Mouse (Mus musculus): Measurements from ENCODE around the gene Sos1.
A peak's percentile ranks its signal among the peaks of the same experiment; 100 is the strongest.

The Sos1 gene

DNA sequence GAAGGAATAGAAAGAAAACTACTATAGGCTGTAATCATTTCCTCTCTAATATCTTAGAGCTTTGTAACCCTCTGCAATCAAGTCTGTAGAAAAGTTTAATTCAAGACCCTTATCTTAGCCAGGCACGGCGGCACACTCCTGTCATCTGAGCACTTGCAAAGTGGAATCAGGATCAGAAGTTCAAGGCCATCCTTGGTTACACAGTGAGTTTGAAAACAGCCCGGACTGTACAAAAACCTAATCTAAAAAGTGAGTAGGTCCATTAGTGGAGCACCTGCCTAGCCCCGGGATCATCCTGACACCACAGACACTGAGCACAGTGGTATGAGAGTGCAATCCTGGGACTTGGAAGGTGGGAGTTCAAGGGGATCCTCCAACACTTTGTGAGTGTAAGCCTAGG lies 12.6 kb upstream of the Sos1 start:
- no peak for DNase-seq

DNA sequence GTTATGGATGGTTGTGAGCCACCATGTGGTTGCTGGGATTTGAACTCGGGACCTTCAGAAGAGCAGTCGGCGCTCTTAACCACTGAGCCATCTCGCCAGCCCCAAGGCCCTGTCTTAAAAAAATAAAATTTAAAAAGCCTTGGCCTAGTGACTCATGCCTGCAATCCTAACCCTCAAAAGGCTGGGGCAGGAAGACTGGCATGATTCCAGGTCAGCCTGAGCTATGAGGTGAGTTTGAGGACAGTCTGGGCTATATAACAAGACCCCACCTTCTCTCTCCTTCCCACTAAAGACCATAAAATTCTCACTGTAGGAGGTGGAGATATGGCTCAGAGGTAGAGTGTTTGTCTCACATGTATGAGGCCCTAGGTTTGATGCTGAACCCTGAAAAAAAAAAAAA lies 12.0 kb upstream of the Sos1 start:
- DNase-seq: no peak

DNA sequence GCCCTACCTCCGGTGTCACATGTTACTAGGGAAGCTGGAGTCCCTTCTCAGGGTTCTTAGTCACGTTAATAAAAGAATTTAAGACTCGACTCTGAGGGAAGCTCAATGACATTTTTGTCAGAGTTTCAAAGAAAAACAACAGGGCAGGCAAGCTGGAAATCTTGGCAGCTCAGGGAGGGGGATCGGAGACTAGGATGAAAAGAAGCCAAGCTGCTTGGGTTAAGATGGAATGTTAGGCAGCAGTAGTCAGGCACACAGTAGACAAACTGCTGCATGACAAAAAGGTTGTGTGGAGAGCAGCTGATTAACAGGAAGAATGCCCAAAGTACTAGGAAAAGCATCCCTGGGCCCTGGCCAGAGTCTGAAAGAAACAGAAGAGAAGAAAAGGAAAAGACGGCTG lies 9.9 kb upstream of the Sos1 start:
- DNase-seq: no peak

DNA sequence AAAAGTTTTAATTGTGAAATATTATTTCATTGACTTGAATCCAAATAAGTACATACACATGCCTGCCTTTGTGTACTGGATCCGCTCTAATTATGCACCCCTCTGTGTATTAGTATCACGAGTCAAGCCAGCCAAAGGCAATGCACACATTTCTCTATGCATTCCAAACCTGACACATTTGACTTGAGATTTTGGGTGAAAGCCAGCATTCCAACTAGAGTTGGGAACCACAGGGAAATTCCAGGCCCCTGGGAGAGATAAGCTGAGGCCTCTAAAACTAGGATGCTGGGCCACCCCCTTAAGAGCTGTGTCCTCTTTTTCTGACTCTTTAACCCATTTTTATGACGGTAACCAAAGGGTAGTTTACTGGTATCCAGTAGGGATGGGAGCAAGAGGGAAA lies 8.7 kb upstream of the Sos1 start:
- no peak for DNase-seq

DNA sequence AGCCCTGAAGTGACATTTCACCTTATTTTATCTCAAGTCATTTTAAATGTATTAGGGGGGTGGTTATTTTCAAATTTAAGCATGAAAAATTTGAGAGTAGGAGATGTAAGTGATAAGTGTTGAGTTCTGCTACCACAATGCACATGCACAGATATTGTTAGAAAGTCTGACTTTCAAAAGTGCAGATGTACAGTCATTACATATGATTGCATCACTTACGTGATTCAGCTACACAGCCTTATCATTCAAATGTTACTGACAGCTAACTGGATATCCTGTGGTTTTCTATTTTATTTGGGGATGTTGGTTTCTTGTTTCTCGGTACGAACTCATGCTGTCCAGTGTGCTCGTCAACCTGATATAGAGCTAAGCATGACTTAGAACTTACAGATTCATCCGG lies 4.9 kb upstream of the Sos1 start:
- no peak for DNase-seq

DNA sequence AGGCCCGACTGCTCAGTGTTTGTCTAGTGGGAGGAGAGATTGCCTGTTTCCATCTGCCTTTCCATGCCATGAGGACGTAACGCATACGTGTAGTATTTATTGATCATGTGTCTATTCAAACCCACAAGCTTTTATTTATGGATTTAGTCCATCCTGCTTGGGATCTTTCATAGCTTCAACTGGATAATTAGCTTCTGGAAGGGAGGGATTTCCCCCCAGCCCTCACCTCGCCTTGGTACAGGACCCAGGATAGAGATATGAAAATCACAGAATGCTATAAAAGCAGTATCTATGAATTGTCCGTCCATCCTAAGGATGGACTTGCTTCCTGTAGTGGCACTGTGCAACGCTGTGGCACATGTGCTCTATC lies 587 bp upstream of the Sos1 start:
- no peak for DNase-seq

DNA sequence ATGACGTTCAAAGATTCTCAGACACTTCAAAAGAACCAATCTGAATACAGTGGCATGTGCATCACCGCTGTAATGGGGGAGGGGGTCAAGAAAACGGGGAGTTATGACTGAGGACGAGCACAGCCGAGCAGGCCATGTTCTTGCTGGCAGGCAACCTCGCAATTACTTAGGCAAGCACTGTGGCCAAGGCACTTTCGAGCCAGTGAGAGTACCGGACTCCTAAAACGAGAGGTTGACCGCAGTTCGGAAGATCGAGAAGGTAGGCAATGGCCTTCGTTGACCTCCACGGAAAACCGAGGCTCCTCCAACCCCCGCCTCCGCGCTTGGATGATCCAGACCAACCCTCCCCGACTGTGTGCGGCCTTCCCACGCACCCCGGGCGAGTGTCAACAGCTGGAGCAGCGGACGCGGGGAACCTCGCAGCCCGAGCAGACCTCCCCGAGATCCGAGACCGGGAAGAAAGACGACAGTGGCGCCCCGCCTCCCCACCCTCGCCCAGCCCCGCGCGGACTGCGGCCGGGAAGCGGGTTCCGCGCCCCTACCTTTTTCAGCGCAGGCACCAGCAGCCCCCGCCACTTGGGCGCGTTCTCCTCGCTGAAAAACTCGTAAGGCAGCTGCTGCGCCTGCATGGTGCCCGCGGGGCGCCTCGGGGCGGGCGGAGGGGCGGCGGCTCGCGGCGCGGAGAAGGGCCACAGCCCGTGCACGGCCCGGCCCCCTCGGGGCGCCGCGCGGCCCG lies 790 bp downstream of the Sos1 start:
- DNase-seq: peak; percentile 72

DNA sequence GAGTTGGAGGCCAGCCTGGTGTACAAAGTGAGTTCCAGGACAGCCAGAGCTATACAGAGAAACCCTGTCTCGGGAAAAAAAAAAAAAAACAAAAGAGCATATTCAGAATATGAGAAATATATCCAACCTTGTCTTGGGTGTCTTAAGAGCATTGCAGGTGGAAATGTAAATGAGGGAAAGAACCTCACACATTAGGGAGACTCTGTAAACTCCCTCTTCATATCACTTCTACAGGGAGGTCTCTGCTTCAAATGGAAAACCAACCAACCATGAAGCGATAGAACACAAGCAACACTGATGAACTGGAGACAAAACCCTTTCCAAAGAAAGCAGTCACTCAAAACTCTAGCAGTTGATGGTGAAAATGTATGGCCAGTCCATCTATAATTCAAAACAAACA lies 2.6 kb downstream of the Sos1 start:
- DNase-seq: no peak

DNA sequence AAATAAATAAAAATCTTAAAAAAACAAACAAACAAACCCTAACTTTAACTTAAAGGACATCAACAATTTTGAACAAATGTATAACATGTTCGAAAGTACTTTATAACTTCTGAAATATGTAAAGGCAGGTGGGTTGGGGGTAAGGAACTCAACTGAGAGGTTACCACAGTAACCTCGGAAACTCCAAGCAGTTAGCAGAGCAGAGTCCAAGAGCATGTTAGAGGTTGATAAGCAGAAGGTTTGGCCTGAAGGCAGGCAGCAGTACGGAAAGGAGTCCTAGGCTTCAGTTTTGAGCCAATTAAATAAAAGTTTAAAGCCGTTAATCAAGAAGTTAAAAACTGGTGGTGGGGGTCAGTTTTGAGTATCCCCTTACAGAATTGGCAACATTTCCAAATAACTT lies 3.8 kb downstream of the Sos1 start:
- no peak for DNase-seq

DNA sequence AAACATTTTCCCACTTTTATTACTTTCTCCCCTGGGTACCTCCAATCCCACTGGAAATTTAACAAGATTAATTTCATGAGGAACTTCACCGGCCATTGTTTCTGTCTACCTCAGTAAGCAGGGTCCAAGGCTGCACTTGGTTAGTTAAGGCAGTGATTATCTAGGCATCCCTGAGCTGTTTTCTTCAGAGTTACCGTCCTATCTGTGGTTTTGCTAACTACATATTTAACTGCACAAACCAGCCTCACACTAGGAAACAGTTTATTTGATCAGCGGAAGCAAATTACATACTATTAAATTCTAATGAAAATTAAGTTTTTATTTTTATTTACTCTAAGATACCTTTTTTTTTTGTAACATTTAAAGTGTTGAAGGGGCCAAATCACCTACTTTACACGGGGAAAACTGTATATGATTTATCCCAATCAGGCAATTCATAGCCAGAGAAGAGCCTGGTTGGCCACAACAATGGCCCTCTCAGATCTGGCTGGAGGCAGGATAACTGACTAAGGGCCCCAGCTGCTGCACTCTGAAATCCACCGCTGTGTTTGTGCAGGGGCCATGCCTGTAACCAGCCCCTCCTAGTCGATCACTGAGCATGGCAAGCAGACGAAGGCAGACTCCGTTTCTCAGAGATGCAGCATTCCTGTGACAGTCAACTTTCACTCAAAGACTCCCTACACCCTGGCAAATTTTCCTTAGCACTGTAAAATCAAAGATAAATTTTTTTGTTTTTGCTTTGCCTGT lies 9.0 kb downstream of the Sos1 start:
- peak; percentile 17 for DNase-seq

DNA sequence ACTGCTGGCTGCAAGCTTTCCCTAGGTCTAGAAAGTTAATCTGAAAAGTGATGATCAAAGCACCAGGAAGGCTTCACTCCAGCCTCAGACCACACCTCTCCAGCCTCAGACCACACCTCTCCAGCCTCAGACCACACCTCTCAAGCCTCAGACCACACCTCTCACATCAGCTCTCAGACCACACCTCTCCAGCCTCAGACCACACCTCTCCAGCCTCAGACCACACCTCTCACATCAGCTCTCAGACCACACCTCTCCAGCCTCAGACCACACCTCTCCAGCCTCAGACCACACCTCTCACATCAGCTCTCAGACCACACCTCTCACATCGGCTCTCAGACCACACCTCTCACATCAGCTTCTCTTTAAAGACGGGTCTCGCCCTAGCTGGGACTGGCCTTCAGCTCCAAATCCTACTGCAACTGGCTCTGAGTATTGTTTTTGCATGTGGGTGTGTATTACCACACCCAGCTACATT lies 11.8 kb downstream of the Sos1 start:
- DNase-seq: peak; percentile 75

DNA sequence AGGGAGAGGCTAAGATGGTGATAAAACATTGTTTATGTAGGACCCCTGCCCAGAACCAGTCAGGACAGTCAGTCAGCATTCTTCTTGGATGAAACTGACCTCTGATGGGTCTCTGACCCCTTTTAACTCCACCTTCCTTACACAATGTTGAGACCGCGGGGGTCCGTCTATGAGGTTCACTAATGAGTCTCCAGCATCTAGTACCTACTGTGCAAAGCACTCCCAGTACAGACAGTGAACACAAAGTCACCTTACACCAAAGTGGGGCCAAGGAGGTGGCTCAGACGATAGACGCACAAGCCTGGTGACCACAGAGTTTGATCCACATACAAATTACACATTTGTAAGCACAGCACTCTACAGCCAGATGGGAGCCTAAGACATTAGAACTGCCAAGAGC lies 20.0 kb downstream of the Sos1 start:
- no peak for DNase-seq

DNA sequence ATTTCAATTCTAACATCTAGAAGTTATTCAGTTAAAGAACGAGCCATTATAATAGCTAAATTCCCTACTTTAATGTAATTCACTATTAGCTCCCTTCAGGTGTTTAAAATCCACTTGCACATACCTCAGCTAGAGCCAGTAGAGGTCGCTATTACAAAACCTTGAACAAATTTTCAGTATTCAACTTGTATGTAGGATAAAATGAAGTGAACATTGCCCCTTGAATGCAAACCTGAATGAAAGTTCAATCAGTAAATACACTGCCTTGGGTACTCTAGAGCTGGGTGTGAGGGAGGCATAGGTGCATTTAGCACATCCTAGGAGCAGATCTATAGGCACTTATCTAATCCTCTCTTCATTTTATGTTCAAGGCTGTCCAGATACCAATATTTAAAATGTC lies 24.6 kb downstream of the Sos1 start:
- no peak for DNase-seq

DNA sequence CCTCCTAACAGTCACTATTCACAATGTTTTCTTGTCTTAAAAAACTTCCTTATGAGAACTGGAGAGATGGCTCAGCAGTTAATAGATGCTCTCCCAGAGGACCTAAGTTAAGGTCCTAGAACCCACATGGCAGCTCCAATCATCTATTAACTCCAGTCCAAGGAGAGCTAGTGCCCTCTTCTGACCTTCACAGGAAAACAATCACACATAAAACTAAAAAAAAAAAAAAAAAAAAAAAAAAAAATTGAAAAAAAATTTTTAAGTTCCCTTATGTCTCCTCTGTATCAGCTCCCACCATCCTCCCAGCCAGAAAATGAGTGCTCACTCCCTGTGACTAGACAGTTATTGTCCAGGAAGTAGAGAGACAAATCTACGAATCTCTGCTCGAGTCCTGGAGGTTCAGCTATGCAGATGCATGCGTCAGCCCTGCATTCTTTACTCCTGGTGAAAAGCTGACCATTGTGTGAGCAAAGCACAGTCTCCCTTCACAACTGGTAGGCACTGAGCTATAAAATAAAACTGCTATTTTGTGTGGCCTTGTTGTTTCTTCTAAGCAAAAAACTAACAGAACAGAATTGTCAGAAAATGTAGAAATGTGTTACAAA lies 29.7 kb downstream of the Sos1 start:
- no peak for DNase-seq

DNA sequence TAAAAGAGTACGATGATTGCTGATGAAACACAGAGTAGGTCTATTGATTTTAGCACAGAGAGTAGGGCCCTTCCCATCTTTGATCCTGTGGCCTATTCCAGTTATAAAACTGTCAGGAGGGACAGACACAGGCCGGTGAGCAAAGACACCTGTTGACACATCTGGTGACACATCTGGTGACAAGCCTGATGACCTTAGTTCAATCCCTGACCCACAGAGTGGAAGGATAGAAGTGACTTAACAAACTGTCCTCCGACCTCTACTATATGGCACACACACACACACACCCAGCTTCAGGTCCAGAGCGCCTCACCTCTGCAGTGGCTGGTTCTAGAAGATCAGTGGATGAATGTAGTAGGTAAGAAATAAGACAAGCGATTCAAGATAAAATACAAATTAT lies 33.8 kb downstream of the Sos1 start:
- no peak for DNase-seq

DNA sequence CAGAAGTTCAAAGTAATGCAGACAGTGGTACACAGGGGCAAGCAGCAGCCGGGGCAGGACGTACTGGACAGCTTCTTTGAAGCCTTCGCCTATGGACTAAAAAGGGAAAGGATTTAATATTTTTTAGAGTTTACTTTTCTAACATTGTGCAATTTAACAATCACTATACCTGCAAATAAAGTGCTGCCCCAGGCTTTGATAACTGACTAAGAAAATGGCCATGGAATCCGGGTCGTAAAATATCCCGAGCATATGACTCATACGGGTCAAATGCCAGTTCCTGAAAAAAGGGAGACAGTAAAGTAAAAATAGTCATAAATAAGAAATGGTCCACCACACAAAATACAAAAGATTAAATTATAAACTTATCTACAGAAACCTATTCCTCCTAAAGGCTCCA lies 34.8 kb downstream of the Sos1 start:
- no peak for DNase-seq

DNA sequence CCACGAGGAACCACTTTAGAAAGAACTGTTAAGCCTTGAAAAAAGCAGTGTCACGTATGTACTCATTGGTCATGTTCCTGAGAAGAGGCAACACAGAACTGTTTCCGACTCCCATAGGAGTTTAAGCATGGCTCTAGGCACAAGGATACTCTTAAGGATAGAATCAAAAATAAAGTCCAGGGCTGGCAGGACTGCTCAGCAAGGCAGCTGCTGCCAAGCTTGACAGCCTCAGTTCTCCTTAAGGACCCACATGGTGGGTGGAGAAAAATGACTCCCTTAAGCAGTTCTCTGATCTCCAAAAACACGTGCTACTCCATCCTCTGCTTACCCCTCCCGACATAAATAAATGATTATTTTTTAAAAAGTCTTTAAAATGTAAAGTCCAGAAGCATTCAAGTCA lies 44.6 kb downstream of the Sos1 start:
- no peak for DNase-seq

DNA sequence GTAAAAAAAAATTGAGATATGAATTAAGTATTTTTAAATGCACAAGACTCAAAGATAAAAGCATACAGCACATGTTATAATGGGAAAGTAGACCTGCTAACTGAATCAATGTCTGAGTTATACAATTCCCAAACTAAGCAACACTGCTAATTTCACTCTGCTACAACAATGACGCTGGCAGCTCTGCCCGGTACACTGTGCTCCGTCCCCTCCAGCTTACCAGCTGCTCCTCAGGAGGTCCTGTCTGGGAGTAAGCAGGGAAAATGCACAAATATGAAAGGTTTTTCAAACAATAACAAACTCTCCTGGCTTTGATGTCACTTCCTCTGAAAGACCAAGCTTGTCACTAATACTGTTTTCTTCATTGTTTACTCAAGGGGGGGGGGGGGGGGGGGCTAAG lies 45.8 kb downstream of the Sos1 start:
- no peak for DNase-seq

DNA sequence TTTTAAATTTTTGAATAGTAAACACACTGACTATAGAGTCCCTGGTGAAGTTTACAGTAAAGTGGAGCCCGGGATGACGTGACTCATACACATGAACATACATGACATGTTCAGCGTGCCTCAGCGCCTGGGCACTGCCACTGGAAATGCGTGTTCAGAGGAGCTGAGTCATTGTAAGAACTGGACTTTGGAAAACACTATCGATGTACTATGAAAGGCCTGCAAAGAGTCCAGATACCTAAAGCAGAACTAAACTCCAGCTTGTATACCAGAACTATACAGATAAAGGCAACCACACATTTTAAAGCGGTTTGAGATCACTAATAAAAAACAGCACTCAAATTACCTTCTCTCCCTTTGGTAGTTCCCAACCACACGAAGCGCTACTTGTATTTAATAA lies 48.3 kb downstream of the Sos1 start:
- no peak for DNase-seq

DNA sequence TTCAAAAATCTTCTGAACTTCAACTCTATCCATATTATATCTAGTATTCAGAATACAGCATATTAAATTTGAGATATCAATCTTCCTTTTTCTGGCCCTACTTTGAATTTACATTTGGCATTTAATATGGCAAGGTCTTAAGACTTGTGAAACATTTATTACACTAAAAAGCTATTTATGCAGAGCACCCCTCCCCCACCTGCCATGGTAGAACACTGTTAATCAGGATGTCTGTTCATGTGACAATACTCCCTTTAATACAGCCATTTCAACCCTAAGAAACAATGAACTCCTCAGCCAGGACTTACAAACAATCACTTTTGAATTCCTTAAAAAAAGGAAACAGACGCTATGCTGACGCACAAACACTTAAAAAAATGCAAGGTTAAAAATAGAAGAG lies 52.3 kb downstream of the Sos1 start:
- no peak for DNase-seq

DNA sequence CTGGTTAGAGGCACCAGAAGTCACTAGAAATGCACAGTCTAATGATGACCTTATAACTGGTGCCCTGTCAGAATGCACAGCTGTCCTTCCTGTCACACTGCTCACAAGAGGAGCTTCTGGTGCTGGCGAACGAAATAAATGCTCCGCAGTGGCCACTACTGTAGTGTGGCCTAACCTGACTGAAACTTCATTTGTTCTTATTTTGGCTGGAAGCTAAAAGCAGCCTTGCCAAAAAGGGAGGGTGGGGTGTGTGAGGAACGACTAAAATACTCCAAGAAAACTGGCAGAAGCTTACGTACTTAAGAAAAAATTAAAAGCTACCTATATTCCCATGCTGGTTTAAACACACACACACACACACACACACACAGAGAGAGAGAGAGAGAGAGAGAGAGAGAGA lies 53.4 kb downstream of the Sos1 start:
- DNase-seq: no peak

DNA sequence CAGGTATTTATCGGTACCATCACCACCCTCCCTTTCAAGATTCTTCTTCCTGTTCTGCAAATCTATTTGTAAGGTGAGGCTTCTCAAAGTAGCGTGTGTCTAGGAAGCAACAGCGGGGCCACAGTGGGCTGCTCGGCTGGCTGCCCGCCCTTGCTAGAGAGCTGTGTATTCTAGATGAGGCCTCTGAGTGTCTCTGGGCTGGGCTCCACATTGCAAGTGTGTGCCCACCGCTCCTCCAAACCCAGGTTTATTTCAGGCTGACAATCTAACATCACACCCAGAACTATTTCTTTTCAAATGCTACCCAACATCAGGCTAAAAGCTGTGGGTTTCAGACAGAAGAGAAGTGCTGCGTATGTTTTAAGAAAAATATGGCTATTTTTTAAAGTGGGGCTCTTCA lies 54.1 kb downstream of the Sos1 start:
- no peak for DNase-seq

DNA sequence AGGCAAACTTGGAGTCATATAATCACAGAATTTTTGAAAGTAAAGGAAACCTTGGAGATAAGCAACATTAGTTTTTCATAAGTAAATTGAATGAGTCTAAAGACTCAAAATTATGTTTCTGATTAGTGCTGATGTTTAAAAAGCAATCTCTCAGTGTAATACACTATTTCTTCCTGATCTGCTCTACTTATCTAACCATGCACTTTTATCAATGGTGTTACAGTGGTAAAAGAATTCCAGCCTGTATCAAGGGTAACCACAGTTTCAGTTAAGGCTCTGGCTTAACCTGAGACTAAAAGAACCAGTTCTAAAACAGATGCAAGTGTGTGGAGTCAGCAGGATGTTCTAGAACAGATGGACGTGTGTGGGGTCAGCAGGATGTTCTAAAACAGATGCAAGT lies 59.3 kb downstream of the Sos1 start:
- no peak for DNase-seq

DNA sequence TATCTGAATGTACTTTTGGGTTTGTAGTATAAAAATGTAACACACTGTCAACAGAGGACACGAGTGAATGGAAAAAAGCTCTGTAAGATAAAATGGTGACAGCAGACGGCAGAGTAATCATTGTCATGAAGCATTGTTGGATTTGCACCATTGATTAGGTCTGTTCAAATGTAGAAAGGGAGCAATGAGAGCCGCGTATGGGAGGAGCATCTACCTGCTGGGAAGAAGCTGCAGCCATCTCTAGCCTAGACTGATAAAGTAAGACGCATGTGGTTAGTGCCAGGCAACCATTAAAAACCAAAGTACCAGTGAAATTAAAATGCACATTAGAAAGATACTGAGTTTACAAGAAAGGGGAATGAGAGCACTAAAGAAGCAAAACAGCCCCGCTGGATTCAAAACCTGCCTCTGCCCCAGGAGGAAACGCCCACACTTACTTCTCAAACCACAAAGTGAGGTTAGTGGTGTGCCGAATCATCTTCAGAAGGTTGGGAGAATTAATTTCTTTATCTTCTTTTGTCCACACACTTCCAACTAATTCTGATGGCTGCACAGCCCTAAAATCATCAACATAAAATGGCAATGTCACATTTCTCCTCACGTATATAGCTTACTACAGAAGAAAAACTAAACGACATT lies 61.6 kb downstream of the Sos1 start:
- no peak for DNase-seq
